Mouse (Mus musculus): ENCODE measurements around the gene Ccdc97.

Ccdc97 gene

DNA sequence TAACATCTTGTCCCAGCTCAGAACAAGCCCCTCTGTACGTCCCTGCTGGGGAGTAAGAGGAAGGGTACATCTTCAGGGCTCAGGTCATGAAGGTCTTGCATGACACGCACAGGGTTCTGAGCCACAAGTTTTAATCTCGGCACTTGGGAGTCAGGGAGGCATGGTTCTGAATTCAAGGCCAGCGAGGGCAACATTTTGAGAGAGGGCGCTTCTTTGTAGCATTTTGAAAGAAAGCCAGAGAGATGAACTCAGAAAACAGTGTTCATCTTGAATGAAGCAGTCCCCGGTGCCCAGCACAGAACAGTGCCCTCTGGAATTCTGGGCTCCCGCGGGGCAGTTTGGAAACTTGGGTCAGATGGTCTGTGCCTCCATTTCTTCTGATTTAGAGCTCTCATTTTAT lies 52.5 kb downstream of the Ccdc97 start:
- ATAC-seq (ENCODE audit: low TSS enrichment) = no peak

Measured in frontal cortex, adult (tissue).